Mouse (Mus musculus): ENCODE results near the gene Rgs8. TPM values are rescaled to one million over a fixed set of nuclear protein-coding genes. Genes with fewer than 3 reads are reported as not detected.
A peak's percentile ranks its signal among the peaks of the same experiment; 100 is the strongest.

Gene Rgs8
- polyA plus RNA-seq, 1 experiment from 2014 or later = 26.4 TPM

GRCm38 (mm10) chr1:153711544-153712262, 58.9 kb downstream of the Rgs8 start:
- H3K27me3 ChIP-seq = no peaks in the 10 kb centered on the region
- H3K27ac ChIP-seq = no peak overlapping the region
- no peaks in the 10 kb centered on the region for H3K36me3 ChIP-seq
- WGBS = 86% methylated on average over 3 of the region's 3 CpGs
- H3K4me3 ChIP-seq = no peak overlapping the region
- no peak overlapping the region for H3K9ac ChIP-seq
- H3K9me3 ChIP-seq = no peaks in the 10 kb centered on the region
- no peak for ATAC-seq (ENCODE audit: low FRiP score)
- no peaks in the 10 kb centered on the region for H3K4me1 ChIP-seq (replicated peaks)
- no peak overlapping the region for H3K4me2 ChIP-seq

GRCm38 (mm10) chr1:153712633-153713032, 59.8 kb downstream of the Rgs8 start:
- no peaks in the 10 kb centered on the region for H3K9me3 ChIP-seq
- H3K4me2 ChIP-seq = no peak overlapping the region
- H3K36me3 ChIP-seq = no peaks in the 10 kb centered on the region
- no peaks in the 10 kb centered on the region for H3K4me1 ChIP-seq (replicated peaks)
- H3K4me3 ChIP-seq = no peak overlapping the region
- no peaks in the 10 kb centered on the region for H3K27me3 ChIP-seq
- no peak overlapping the region for H3K27ac ChIP-seq
- no peak for ATAC-seq (ENCODE audit: low FRiP score)
- H3K9ac ChIP-seq = no peak overlapping the region
- 91% methylated on average over 2 of the region's 2 CpGs for WGBS

- H3K27me3 ChIP-seq = no peaks in the 10 kb centered on the region
- no peak overlapping the region for H3K9ac ChIP-seq
- no peaks in the 10 kb centered on the region for H3K9me3 ChIP-seq
- ATAC-seq (ENCODE audit: low FRiP score) = no peak
- no peaks in the 10 kb centered on the region for H3K4me1 ChIP-seq (replicated peaks)
- H3K36me3 ChIP-seq = no peaks in the 10 kb centered on the region
- WGBS = 73% methylated on average over 1 of the region's 1 CpGs
- no peak overlapping the region for H3K27ac ChIP-seq
- H3K4me3 ChIP-seq = no peak overlapping the region
- H3K4me2 ChIP-seq = no peak overlapping the region
Observed at GRCm38 (mm10) chr1:153717990-153718389, 65.2 kb downstream of the Rgs8 start.

GRCm38 (mm10) chr1:153720935-153721334, 68.1 kb downstream of the Rgs8 start:
- no peak for ATAC-seq (ENCODE audit: low FRiP score)
- H3K4me3 ChIP-seq = no peak overlapping the region
- WGBS = 90% methylated on average over 7 of the region's 7 CpGs
- no peaks in the 10 kb centered on the region for H3K27me3 ChIP-seq
- no peaks in the 10 kb centered on the region for H3K9me3 ChIP-seq
- H3K9ac ChIP-seq = no peak overlapping the region
- H3K27ac ChIP-seq = no peak overlapping the region
- H3K4me2 ChIP-seq = no peak overlapping the region
- H3K4me1 ChIP-seq (replicated peaks) = no peaks in the 10 kb centered on the region
- H3K36me3 ChIP-seq = no peaks in the 10 kb centered on the region

- Histone ChIP-seq H3K9ac (no peak overlapping the region), H3K9me3 (no peaks in the 10 kb centered on the region), H3K4me1 (replicated peaks) (0 out of 2 replicates have a peak, but pooled peaks cover 3% of the 10 kb centered on the region), H3K4me2 (no peak overlapping the region), H3K27ac (no peak overlapping the region), H3K36me3 (no peaks in the 10 kb centered on the region), H3K4me3 (no peak overlapping the region), H3K27me3 (no peaks in the 10 kb centered on the region)
- WGBS = 84% methylated on average over 9 of the region's 9 CpGs
- no peak for ATAC-seq (ENCODE audit: low FRiP score)
Observed at GRCm38 (mm10) chr1:153721565-153722310, 68.9 kb downstream of the Rgs8 start.

GRCm38 (mm10) chr1:153723426-153723825, 70.6 kb downstream of the Rgs8 start:
- ATAC-seq (ENCODE audit: low FRiP score) = no peak
- H3K36me3 ChIP-seq = no peaks in the 10 kb centered on the region
- H3K4me3 ChIP-seq = no peak overlapping the region
- H3K27me3 ChIP-seq = no peaks in the 10 kb centered on the region
- H3K9ac ChIP-seq = no peak overlapping the region
- H3K4me2 ChIP-seq = no peak overlapping the region
- H3K4me1 ChIP-seq (replicated peaks) = 0 out of 2 replicates have a peak, but pooled peaks cover 4% of the 10 kb centered on the region
- H3K9me3 ChIP-seq = no peaks in the 10 kb centered on the region
- no peak overlapping the region for H3K27ac ChIP-seq
- WGBS = 81% methylated on average over 9 of the region's 9 CpGs

GRCm38 (mm10) chr1:153726636-153727035, 73.8 kb downstream of the Rgs8 start:
- Histone ChIP-seq H3K4me2 (no peak overlapping the region), H3K4me1 (replicated peaks) (peaks cover 10% of the 10 kb centered on the region), H3K4me3 (no peak overlapping the region), H3K9ac (no peak overlapping the region), H3K36me3 (no peaks in the 10 kb centered on the region), H3K27ac (no peak overlapping the region), H3K27me3 (no peaks in the 10 kb centered on the region), H3K9me3 (no peaks in the 10 kb centered on the region)
- whole genome bisulfite sequencing = 77% methylated on average over 16 of the region's 16 CpGs
- ATAC-seq (ENCODE audit: low FRiP score) = no peak

GRCm38 (mm10) chr1:153729806-153730205, 77.0 kb downstream of the Rgs8 start:
- H3K4me3 ChIP-seq = no peak overlapping the region
- H3K9me3 ChIP-seq = no peaks in the 10 kb centered on the region
- no peak overlapping the region for H3K27ac ChIP-seq
- no peak for ATAC-seq (ENCODE audit: low FRiP score)
- H3K4me1 ChIP-seq (replicated peaks) = peaks cover 32% of the 10 kb centered on the region
- H3K27me3 ChIP-seq = no peaks in the 10 kb centered on the region
- H3K4me2 ChIP-seq = no peak overlapping the region
- WGBS = 76% methylated on average over 2 of the region's 2 CpGs
- H3K9ac ChIP-seq = no peak overlapping the region
- no peaks in the 10 kb centered on the region for H3K36me3 ChIP-seq

- H3K9ac ChIP-seq = no peak overlapping the region
- ATAC-seq (ENCODE audit: low FRiP score) = no peak
- H3K4me2 ChIP-seq = no peak overlapping the region
- peak overlapping the region; percentile 62 for H3K27ac ChIP-seq
- no peaks in the 10 kb centered on the region for H3K36me3 ChIP-seq
- H3K9me3 ChIP-seq = no peaks in the 10 kb centered on the region
- peaks cover 32% of the 10 kb centered on the region for H3K4me1 ChIP-seq (replicated peaks)
- no peaks in the 10 kb centered on the region for H3K27me3 ChIP-seq
- no peak overlapping the region for H3K4me3 ChIP-seq
- 57% methylated on average over 3 of the region's 3 CpGs for WGBS
Observed at GRCm38 (mm10) chr1:153730671-153731070, 77.8 kb downstream of the Rgs8 start.

- Histone ChIP-seq H3K27ac (no peak overlapping the region), H3K36me3 (no peaks in the 10 kb centered on the region), H3K4me1 (replicated peaks) (peaks cover 48% of the 10 kb centered on the region), H3K9ac (no peak overlapping the region), H3K9me3 (no peaks in the 10 kb centered on the region), H3K4me3 (no peak overlapping the region), H3K27me3 (peaks cover under 1% of the 10 kb centered on the region; the same call in 1 of the 2 replicates), H3K4me2 (no peak overlapping the region)
- ATAC-seq (ENCODE audit: low FRiP score) = peak; percentile 52
- 27% methylated on average over 9 of the region's 9 CpGs for whole genome bisulfite sequencing
Observed at GRCm38 (mm10) chr1:153733181-153733580, 80.4 kb downstream of the Rgs8 start.

- Histone ChIP-seq H3K4me1 (replicated peaks) (peaks cover 61% of the 10 kb centered on the region), H3K9me3 (no peaks in the 10 kb centered on the region), H3K27ac (no peak overlapping the region), H3K36me3 (no peaks in the 10 kb centered on the region), H3K9ac (no peak overlapping the region), H3K4me2 (no peak overlapping the region), H3K27me3 (peaks cover 15% of the 10 kb centered on the region; the same call in 1 of the 2 replicates), H3K4me3 (no peak overlapping the region)
- 85% methylated on average over 4 of the region's 4 CpGs for WGBS
- ATAC-seq (ENCODE audit: low FRiP score) = no peak
Observed at GRCm38 (mm10) chr1:153734866-153735265, 82.0 kb downstream of the Rgs8 start.

- Histone ChIP-seq H3K4me3 (no peak overlapping the region), H3K36me3 (no peaks in the 10 kb centered on the region), H3K9ac (no peak overlapping the region), H3K4me2 (no peak overlapping the region), H3K9me3 (no peaks in the 10 kb centered on the region), H3K27me3 (peaks cover 15% of the 10 kb centered on the region; the same call in 1 of the 2 replicates), H3K4me1 (replicated peaks) (peaks cover 67% of the 10 kb centered on the region), H3K27ac (no peak overlapping the region)
- ATAC-seq (ENCODE audit: low FRiP score) = no peak
- 76% methylated on average over 6 of the region's 6 CpGs for WGBS
Observed at GRCm38 (mm10) chr1:153736096-153736495, 83.3 kb downstream of the Rgs8 start.
